Mouse (Mus musculus): Measurements from ENCODE around the gene Trub1.

Trub1 gene

DNA sequence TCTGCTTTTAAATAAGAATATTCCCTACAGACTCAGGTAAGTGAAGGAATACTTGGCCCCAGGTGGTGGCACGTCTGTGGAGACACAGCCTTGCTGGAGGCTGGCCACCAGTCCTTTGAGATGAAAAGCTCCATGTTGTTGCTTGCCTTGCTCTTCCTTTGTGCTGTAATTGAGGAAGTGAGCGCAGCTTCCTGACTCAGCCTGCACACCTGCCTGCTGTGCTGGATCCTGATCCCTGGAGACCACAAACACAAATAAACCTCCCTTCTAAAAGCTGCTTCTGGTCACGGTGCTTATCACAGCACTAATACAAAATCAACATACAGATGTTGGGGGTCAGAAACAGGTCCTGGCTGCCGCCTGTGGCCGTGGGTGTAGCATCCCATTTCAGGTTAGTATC is 41.3 kb downstream of the Trub1 start:
- in situ Hi-C loops (cut with MboI, MseI) = no loop called here

DNA sequence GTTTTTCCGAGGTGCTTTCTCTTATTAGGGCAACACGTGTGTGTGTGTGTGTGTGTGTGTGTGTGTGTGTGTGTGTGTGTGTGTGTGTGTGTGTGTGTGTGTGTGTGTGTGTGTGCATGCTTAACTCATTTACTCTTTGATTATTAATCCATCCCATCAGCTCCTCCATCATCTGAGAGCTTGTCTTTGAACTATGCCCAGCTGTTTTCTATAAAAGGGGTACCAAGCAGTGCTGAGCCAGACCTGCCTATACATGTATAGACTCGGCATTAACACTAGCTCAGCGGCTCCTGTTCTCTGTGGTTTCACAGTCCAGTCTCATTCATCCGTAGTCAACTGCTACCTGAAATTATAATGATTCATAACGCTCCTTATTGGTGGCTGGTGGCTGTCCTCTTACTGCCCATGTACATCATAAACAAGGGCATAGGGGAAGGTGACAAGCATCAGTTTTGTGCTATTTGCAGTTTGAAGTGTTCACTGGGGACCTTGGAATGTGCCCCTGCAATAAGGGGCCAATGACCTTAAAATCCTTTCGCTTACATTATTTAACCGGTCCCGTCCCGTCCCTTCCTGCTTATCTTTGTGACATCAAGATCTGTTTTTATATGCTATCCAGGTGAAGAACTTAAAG is 45.5 kb downstream of the Trub1 start:
- in situ Hi-C loops (cut with MboI, MseI) = no loop called here

DNA sequence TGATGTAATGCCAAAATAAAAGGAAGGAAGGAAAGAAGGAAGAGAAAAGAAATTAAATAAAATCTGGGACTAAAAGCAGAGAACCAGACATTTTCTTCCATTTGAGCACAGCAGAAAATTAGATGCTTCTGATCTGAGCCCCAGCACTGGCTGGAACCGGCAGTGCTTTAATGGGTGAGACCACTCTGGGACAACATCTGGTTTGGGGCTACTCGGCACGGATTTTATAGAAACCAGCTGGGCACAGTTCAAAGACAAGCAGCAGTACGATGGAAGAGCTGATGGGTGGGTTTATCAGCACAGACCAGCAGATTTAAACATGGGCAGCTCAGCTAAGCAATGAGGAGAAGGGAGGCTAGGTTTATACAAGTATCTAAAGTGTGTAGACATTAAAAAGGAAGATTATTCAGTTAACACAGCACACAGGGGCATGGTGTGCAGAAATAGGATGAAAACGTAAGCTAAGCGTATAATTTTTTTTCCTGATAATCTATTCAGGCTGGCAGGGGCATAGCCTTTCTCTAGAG is 46.2 kb downstream of the Trub1 start:
- in situ Hi-C loops (cut with MboI, MseI) = no loop called here

DNA sequence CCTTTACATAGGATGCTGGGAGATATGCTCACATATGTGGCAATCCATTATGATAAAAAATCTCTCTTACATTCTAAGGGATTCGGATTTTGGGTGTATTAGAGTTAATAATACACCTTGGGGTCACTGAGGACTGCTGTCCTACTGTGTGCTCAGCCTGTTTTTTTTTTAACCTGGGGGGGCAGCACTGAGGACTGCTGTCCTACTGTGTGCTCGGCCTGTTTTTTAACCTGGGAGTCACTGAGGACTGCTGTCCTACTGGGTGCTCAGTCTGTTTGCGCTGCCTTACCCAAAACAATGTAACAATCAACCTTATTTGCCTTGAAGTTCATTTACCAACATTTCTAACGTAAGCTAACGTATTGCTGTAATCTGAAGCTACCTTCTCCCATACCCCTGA is 47.5 kb downstream of the Trub1 start:
- in situ Hi-C loops (cut with MboI, MseI) = no loop called here

DNA sequence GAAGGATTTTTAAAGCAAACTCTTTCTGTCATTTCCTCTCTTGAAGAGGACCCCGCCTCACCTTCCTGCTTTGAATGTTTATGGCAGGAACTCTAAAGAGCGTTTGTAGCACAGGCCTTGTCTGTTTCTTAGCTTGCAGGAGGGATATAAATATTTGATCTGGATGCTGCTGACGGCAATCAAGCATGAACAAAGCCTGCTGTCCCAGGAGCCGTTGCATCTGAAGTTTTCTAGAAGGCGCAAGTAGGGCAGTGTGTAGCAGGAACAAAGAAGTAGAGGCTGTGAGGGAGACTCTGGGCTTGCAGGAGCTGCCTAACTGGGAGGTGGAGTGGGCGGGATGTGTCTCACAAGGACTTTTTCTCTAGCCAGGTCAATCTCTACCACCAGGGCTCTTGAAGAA is 50.4 kb downstream of the Trub1 start:
- in situ Hi-C loops (cut with MboI, MseI) = no loop called here

DNA sequence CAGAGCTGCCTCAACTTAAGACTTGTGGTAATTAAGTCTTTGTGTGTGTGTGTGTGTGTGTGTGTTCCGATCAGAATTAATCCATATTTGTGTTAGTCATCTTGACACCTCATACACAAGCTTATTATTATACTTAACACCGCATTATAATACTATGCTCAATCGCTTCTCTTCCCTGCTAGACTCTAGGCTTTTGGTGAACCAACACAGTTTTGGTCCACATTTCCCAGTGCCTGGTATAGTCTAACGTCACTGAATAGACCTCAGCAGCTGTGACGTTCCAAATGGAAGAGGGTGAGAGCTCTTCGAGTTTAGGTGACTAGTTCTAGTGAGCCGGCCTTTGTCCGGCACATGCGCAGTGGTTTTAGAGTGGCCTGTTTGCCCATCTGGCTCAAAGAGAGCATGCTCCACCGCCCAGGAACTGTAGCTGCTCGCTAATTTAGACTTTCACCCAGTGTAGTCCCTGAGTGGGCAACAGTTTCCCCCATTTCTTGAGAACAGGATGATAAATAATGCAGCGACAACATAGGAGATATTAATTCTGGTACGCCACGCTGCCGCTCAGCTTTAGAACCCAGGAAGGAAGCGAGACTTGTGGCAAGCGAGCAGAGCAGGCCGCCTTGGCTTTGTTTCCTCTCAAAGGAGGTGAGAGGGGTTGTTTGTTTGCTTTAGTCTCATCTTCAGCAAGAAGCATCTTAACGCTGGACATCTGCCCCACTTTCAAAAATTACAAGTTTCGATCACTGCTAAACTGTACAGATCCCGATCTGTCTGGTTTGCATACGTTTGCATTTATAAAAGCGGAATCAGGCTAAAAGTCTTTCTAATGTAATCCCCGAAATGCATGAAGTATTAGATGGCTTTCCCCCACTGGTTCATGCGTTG is 52.6 kb downstream of the Trub1 start:
- in situ Hi-C loops (cut with MboI, MseI) = no loop called here

DNA sequence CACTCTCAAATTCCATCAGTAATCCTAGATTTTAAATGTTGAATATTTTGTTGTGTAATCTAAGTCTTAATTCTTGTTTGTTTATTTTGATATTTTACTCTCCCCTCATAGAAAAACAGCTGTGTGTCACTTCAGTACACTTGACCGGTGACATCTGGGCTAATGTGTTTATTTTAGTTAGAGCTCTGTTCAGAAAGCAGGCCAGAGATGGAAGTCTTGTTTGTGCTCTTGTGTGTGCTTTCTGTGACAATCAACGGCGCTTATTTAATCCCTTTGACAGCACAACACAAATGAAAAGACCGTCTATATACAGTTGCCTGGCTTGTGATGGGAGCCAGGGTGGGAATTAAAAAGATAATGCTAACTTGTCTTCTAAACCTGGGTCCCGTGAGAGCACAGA is 53.9 kb downstream of the Trub1 start:
- in situ Hi-C loops (cut with MboI, MseI) = no loop called here

DNA sequence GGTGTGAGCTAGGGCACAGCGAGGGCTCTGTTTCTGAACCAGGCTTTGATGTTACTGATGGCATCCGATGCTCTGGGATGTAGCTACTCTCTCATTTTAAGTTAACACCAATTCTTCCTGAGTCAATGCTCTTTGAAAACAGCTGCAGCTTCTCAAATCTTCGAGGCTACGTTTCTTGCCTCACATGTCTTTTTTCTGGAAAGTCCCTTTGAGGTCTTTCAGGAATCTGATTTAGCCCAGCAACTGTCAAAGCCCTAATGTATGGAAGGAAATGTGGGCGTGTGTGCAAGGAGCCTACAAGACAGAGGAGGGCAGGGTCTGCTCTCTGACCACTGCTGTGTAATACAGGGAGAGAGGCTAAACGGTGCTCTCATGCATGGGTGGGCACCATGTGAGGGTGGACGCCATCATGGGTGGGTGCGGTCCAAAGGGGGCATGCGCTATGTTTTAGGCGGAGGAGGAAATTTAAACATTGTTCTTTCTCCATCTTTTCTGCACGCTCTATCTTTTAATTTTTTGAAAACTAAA is 55.6 kb downstream of the Trub1 start:
- in situ Hi-C loops (cut with MboI, MseI) = no loop called here

DNA sequence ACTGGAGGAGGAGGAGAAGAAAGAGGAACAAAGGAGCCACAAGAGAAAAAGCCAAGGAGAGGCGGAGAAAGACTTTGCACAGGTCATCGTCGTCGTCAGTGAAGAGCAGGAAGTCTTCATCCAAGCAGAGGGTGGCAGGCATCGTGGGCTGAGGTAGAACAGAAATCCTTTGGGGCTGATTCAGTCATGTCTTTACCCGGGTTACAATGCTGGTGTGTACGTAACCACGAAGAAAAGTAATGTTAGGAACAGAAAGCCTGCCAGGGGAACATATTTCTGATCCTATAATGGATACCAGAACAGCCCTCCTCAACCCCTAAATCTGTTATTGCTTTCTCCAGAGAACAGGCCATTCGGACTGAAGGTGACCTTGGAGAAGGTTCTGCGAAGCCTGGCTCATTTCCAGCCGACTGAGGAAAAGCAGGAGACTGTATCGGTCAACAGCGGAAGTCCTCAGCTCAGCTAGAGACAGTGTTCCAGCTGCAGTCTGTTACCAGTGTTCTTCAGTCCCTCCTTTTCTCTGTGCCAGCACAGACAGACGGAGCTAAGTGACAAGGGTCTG is 57.1 kb downstream of the Trub1 start:
- in situ Hi-C loops (cut with MboI, MseI) = no loop called here

DNA sequence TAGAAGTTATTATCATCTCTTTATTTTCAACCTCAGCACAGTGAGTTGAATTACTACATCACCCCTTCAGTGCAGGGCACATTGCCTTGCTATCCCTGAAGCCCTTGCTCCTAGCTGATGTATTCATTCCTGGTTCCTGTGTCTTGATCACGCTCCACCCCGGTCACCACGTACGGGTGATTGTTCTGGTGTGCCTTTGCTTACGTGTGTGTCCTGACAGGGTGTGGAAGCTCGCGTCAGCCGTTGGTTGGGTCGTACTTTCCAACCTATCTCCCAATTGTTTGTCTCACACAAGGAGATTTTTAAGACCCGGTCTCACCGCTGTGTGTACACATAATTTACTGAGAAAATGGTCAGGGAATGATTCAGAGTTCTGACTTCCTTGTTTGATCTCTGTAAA is 58.1 kb downstream of the Trub1 start:
- in situ Hi-C loops (cut with MboI, MseI) = no loop called here

DNA sequence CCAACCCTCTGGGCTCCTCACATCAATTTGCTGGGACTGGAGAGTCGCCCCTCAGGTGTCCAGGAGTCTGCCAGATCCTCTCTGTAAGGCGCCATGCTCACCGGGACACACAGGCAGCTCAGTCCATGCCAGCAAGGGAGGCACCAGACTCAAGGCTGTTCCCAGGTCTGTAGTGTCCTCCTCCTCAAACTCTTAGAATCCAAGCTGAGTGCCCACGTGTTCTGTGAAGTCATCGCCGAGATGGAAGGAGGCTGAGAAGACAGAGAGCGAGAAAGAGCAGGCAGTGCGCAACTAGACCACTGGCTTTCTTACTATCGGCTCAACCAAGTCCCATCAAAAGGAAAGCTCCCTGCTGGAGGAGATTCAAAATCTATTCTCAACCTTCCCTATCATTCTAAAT is 60.4 kb downstream of the Trub1 start:
- in situ Hi-C loops (cut with MboI, MseI) = no loop called here

DNA sequence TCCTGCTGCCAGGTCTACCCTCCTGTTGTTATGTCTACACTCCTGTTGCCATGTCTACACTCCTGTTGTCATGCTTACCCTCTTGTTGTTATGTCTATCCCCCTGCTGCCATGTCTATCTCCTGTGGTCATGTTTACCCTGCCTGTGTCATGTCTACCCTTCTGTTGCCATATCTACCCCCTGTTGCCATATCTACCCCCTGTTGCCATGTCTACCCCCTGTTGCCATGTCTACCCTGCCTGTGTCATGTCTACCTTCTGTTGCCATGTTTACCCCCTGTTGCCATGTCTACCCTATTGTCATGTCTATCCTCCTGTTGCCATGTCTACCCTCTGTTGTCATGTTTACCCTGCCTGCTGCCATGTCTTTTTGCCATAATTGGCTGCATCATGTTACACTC is 69.0 kb downstream of the Trub1 start:
- in situ Hi-C loops (cut with MboI, MseI) = no loop called here

DNA sequence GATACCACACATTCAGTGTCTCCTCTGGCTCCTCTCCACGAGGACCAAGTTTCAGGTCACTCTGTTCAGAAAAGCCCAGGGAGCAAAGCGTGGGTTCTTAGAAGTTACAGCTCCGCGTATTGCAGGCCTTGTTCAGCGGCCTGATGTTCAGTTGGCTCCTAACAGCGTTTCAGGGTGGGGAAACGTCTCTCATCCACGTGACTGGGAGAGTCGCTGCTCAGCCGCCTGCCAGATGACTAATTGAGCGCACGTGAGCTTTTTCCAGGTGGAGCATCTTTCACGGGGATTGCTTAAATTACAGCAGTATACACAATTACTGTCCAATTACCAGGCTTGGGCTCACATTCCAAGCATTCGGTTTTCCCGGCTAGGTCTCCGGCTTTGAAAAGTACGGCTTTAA is 70.7 kb downstream of the Trub1 start:
- in situ Hi-C loops (cut with MboI, MseI) = no loop called here

DNA sequence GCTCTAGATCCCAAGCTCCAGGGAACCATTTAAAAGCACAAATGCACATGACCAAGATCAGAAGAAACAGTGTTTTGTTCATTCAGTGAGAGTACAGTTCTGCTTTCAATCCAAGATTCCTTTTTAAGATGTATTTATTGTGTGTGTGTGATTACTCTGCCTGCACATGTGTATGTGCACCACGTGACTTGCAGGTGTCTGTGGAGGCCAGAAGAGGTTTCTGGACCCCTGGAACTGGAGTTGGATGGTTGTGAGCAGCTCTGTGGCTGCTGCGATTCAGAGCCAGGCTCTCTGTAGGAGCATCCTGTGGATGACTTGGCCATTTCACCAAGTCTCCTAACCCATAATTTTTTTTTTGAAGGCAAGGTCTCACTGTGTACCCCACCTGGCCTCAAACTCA is 73.0 kb downstream of the Trub1 start:
- in situ Hi-C loops (cut with MboI, MseI) = no loop called here

DNA sequence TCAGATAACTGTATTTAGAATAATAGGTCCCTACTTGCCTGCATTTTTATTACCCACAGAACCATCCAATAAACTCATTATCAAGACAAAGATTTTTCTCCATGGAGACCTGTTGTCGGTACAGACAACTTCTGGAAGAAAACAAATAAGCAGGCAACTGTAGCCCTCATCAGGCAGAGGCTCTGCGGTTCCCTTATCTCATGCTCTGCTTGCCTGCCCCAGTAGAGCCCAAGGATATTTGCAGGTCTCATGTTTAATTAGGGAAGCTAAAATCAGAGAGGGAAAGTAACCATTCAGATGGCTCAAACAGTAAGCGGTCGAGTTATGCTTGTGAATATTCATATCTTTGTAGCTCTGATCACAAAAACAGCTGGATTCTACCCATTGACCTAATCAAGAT is 77.5 kb downstream of the Trub1 start:
- in situ Hi-C loops (cut with MboI, MseI) = no loop called here

DNA sequence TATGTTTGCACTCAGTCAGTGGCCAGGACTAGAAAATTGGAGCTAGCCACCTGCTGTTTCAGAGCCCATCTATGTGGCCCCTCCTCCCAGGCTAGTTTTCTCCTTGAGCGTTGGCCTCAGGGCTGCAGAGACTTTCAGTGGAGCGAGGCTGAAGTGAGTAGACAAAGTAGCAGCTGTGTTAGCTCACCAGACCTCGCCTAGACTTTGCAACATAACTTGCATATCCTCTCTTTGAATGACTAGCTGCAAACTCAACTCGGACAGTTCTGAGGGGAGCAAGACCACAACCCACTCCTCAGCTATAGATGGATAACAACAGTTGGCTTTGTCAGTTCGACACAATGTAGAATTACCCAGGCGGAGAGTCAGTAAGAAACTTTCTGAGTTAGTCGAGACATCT is 81.5 kb downstream of the Trub1 start:
- in situ Hi-C loops (cut with MboI, MseI) = no loop called here

DNA sequence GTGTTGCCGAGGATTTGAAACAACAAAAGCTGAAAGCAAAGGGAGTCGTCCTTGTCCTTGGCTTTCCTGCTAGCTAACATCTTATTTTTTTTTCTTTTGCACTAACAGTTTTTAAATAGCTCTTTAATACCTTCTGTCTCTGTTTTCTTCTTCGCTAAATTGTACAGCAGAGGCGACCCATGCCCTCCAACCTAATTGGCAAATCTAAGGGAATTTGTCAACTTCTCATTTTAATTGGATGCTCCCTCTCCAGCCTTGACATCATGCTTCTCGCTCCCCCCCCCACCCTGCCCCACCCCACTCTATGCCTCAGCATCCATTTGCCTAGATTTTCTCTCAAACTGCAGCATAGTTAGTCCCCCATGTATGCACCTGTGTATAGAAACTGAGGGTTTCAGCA is 83.8 kb downstream of the Trub1 start:
- in situ Hi-C loops (cut with MboI, MseI) = no loop called here

DNA sequence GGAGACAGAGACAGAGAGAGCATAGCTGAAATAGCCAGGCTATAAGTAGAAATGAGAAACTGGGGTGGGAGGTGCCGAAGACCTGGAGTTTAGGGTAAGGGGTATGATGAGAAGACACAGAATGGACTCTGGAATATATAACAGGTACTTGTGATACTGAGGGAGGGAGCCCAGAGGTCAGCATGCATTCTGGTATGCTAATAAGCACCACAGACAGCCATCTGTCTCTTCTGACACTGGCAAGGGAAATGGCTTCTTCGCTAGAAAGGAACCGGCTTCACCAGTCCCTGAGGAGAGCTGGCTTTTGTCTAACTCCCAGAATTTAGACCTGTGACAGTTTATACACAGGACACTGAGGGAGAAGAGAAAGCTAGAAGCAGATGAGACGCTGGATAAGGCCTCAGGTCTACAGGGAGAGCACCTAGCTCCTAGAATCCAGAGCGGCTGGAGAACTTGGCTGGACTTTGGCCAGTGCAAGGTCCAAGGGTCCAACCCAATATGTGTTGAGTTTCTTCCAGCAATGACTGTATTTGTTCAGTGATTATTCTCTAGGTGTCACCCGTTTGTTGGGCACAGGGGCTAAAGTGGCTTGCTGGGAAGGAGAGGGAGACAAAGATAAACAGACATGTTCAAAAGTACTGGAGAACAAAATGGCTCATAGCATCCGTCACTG is 84.9 kb downstream of the Trub1 start:
- in situ Hi-C loops (cut with MboI, MseI) = no loop called here

DNA sequence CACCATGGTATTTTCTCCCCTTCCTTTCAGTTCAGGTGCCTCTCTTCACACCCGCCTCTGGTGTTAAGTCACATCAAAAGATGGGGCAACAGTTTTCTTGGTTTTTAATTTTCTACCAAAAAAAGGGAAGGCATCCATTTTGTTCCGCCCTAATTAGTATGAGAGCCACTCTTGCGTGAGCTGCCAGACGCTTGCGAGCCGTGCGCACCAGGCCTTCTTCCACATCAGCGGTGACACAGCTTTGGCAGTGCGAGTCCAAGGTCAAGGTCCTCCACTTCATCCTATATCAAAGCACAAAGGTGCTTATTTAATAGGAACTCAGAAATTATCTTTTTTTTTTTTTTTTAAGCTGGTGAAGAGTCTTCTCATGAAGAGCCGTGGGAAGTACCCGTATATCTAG is 87.4 kb downstream of the Trub1 start:
- in situ Hi-C loops (cut with MboI, MseI) = no loop called here

Data from T-helper 1 cell (primary cell).